ENCODE assay signal across 17 mouse cellular contexts in the genomic region with DNA sequence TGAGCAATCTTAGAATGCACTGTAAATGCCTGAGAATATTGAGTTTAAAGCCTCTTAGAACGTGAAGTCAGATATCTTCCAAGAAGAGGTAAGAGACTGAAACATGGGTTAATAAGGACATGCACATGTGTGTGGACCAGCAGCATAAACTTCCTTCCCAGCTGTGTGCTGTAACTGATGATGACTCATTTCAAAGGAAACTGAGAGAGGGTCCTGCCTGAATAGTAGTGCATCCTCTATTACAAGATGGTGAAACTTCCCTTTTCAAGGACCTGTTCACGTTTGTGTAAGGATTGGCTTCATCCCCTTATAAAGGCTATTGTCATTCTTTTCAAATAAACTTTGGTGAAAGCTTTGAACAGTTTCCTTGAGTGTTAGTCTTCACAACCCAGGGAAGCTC.
"Had no signal": no experiment of that assay in that cellular context is flagged by ENCODE, and none has a peak within 500 bp of the region (broad histone marks: within the 10 kb centered on the region; RNA-seq: fewer than 3 reads in every experiment).

No protein-coding gene starts in this region.

- ATAC-seq: liver, embryonic 12.5 days; liver, postnatal 0 days; lung, postnatal 0 days; midbrain, embryonic 13.5 days; midbrain, embryonic 15.5 days; midbrain, embryonic 16.5 days had no signal

- DNase-seq: left cerebral cortex, postnatal 4 days; liver; liver, embryonic 13.5 days; liver, postnatal 0 days; lung, adult 18-20 months; lung, adult 2 months; lung, embryonic 14.5 days; lung, postnatal 10 days; lung, postnatal 14 days; lung, postnatal 36 days; lung, postnatal 4 days; midbrain, embryonic 14.5 days had no signal
